Mouse (Mus musculus): ENCODE results near the gene Aspscr1. TPM values are rescaled to one million over a fixed set of nuclear protein-coding genes. Genes with fewer than 3 reads are reported as not detected.
A peak's percentile ranks its signal among the peaks of the same experiment; 100 is the strongest.

Gene Aspscr1
- 127 and 144 TPM in 2 replicates for polyA plus RNA-seq (2015; fragmentation: Nextera tagmentation; extraction: Ambion mirVana)

- H3K27me3 ChIP-seq: no peaks in the 10 kb centered on the region
- peak within 1 kb of the TSS; percentile 83 for H3K4me2 ChIP-seq
- ATAC-seq (replicated peaks; ENCODE audit: low FRiP score): peak; percentile 98
- peak within 1 kb of the TSS; percentile 70 for H3K9ac ChIP-seq
- H3K4me3 ChIP-seq (replicated peaks): peak within 1 kb of the TSS; percentile 93
- peaks cover 23% of the 10 kb centered on the region for H3K36me3 ChIP-seq
- under 1% methylated on average over 79 of the region's 83 CpGs for WGBS
- peak within 1 kb of the TSS; percentile 93 for H3K27ac ChIP-seq
- H3K4me1 ChIP-seq: peaks cover 20% of the 10 kb centered on the region
- no peaks in the 10 kb centered on the region for H3K9me3 ChIP-seq (replicated peaks)
Measured at GRCm38 (mm10) chr11:120672687-120673593, at the start of gene Aspscr1. Gene Aspscr1 (plus strand): TSS chr11:120672973.

- 11% methylated on average over 30 of the region's 30 CpGs for WGBS
- Histone ChIP-seq H3K36me3 (peaks cover 64% of the 10 kb centered on the region), H3K9ac (peak overlapping the region; percentile 63), H3K4me2 (peak overlapping the region; percentile 96), H3K4me3 (replicated peaks) (peak overlapping the region; percentile 90), H3K4me1 (peaks cover 23% of the 10 kb centered on the region), H3K9me3 (replicated peaks) (no peaks in the 10 kb centered on the region), H3K27me3 (no peaks in the 10 kb centered on the region), H3K27ac (peak overlapping the region; percentile 86)
- peak; percentile 78 for ATAC-seq (replicated peaks; ENCODE audit: low FRiP score)
Measured at GRCm38 (mm10) chr11:120623961-120624679, 48.7 kb upstream of the Aspscr1 start.

- no peaks in the 10 kb centered on the region for H3K9me3 ChIP-seq (replicated peaks)
- H3K4me1 ChIP-seq: peaks cover 28% of the 10 kb centered on the region
- H3K4me2 ChIP-seq: peak overlapping the region; percentile 96
- H3K27ac ChIP-seq: peak overlapping the region; percentile 86
- peak overlapping the region; percentile 63 for H3K9ac ChIP-seq
- under 1% methylated on average over 53 of the region's 53 CpGs for WGBS
- ATAC-seq (replicated peaks; ENCODE audit: low FRiP score): peak; percentile 79
- H3K4me3 ChIP-seq (replicated peaks): peak overlapping the region; percentile 90
- H3K27me3 ChIP-seq: no peaks in the 10 kb centered on the region
- peaks cover 64% of the 10 kb centered on the region for H3K36me3 ChIP-seq
Measured at GRCm38 (mm10) chr11:120624680-120625111, 48.1 kb upstream of the Aspscr1 start.

GRCm38 (mm10) chr11:120625152-120625775, 47.5 kb upstream of the Aspscr1 start, which contains the start of gene Sirt7:
Gene Sirt7 (minus strand): TSS chr11:120625240.
- peak within 1 kb of the TSS; percentile 90 for H3K4me3 ChIP-seq (replicated peaks)
- H3K36me3 ChIP-seq: peaks cover 60% of the 10 kb centered on the region
- H3K4me1 ChIP-seq: peaks cover 34% of the 10 kb centered on the region
- H3K27me3 ChIP-seq: no peaks in the 10 kb centered on the region
- peak; percentile 31; the same call in 1 of the 2 replicates for ATAC-seq (replicated peaks; ENCODE audit: low FRiP score)
- no peaks in the 10 kb centered on the region for H3K9me3 ChIP-seq (replicated peaks)
- peak within 1 kb of the TSS; percentile 63 for H3K9ac ChIP-seq
- WGBS: 14% methylated on average over 5 of the region's 5 CpGs
- H3K27ac ChIP-seq: peak within 1 kb of the TSS; percentile 86
- peak within 1 kb of the TSS; percentile 96 for H3K4me2 ChIP-seq

GRCm38 (mm10) chr11:120626785-120627467, 45.8 kb upstream of the Aspscr1 start:
- Histone ChIP-seq H3K36me3 (peaks cover 45% of the 10 kb centered on the region), H3K27ac (no peak overlapping the region), H3K9me3 (replicated peaks) (no peaks in the 10 kb centered on the region), H3K9ac (no peak overlapping the region), H3K4me2 (no peak overlapping the region), H3K4me1 (peaks cover 51% of the 10 kb centered on the region), H3K4me3 (replicated peaks) (no peak overlapping the region), H3K27me3 (no peaks in the 10 kb centered on the region)
- WGBS: 87% methylated on average over 11 of the region's 11 CpGs
- no peak for ATAC-seq (replicated peaks; ENCODE audit: low FRiP score)

GRCm38 (mm10) chr11:120627468-120628300, 45.1 kb upstream of the Aspscr1 start:
- no peak overlapping the region for H3K9ac ChIP-seq
- WGBS: 82% methylated on average over 22 of the region's 22 CpGs

GRCm38 (mm10) chr11:120628601-120629340, 44.0 kb upstream of the Aspscr1 start:
- ATAC-seq (replicated peaks; ENCODE audit: low FRiP score): no peak
- no peak overlapping the region for H3K4me3 ChIP-seq (replicated peaks)
- 0 out of 2 replicates have a peak overlapping the region, but pooled peaks have one; percentile 27 for H3K9ac ChIP-seq
- peaks cover 56% of the 10 kb centered on the region for H3K4me1 ChIP-seq
- H3K9me3 ChIP-seq (replicated peaks): no peaks in the 10 kb centered on the region
- no peaks in the 10 kb centered on the region for H3K27me3 ChIP-seq
- 93% methylated on average over 23 of the region's 23 CpGs for WGBS
- 0 out of 2 replicates have a peak overlapping the region, but pooled peaks have one; percentile 90 for H3K4me2 ChIP-seq
- 0 out of 2 replicates have a peak overlapping the region, but pooled peaks have one; percentile 15 for H3K27ac ChIP-seq
- peaks cover 31% of the 10 kb centered on the region for H3K36me3 ChIP-seq

More at GRCm38 (mm10) chr11:120627468-120628300, 45.1 kb upstream of the Aspscr1 start:
- H3K9me3 ChIP-seq (replicated peaks): no peaks in the 10 kb centered on the region
- H3K4me1 ChIP-seq: peaks cover 57% of the 10 kb centered on the region
- no peak overlapping the region for H3K4me2 ChIP-seq
- peaks cover 37% of the 10 kb centered on the region for H3K36me3 ChIP-seq
- no peak overlapping the region for H3K4me3 ChIP-seq (replicated peaks)
- no peak for ATAC-seq (replicated peaks; ENCODE audit: low FRiP score)
- H3K27me3 ChIP-seq: no peaks in the 10 kb centered on the region
- no peak overlapping the region for H3K27ac ChIP-seq

- WGBS: 75% methylated on average over 23 of the region's 23 CpGs
- H3K4me3 ChIP-seq (replicated peaks): peak overlapping the region; percentile 14; the same call in 1 of the 2 replicates
- peaks cover 55% of the 10 kb centered on the region for H3K4me1 ChIP-seq
- H3K9me3 ChIP-seq (replicated peaks): no peaks in the 10 kb centered on the region
- H3K27me3 ChIP-seq: no peaks in the 10 kb centered on the region
- H3K4me2 ChIP-seq: peak overlapping the region; percentile 90
- H3K9ac ChIP-seq: 0 out of 2 replicates have a peak overlapping the region, but pooled peaks have one; percentile 27
- peak overlapping the region; percentile 92 for H3K27ac ChIP-seq
- no peak for ATAC-seq (replicated peaks; ENCODE audit: low FRiP score)
- H3K36me3 ChIP-seq: peaks cover 31% of the 10 kb centered on the region
Measured at GRCm38 (mm10) chr11:120629341-120629730, 43.4 kb upstream of the Aspscr1 start.

GRCm38 (mm10) chr11:120629911-120630310, 42.9 kb upstream of the Aspscr1 start:
- peak overlapping the region; percentile 14; the same call in 1 of the 2 replicates for H3K4me3 ChIP-seq (replicated peaks)
- no peak for ATAC-seq (replicated peaks; ENCODE audit: low FRiP score)

GRCm38 (mm10) chr11:120630401-120630871, 42.3 kb upstream of the Aspscr1 start:
- peak overlapping the region; percentile 90 for H3K4me2 ChIP-seq
- H3K27me3 ChIP-seq: no peaks in the 10 kb centered on the region
- peak overlapping the region; percentile 27; the same call in 1 of the 2 replicates for H3K9ac ChIP-seq
- no peak for ATAC-seq (replicated peaks; ENCODE audit: low FRiP score)
- peaks cover 31% of the 10 kb centered on the region for H3K36me3 ChIP-seq
- peaks cover 48% of the 10 kb centered on the region for H3K4me1 ChIP-seq
- H3K4me3 ChIP-seq (replicated peaks): peak overlapping the region; percentile 14
- peak overlapping the region; percentile 92 for H3K27ac ChIP-seq
- H3K9me3 ChIP-seq (replicated peaks): no peaks in the 10 kb centered on the region
- 20% methylated on average over 5 of the region's 5 CpGs for WGBS

More at GRCm38 (mm10) chr11:120629911-120630310, 42.9 kb upstream of the Aspscr1 start:
- peak overlapping the region; percentile 90 for H3K4me2 ChIP-seq
- peaks cover 31% of the 10 kb centered on the region for H3K36me3 ChIP-seq
- no peaks in the 10 kb centered on the region for H3K27me3 ChIP-seq
- H3K9me3 ChIP-seq (replicated peaks): no peaks in the 10 kb centered on the region
- peaks cover 53% of the 10 kb centered on the region for H3K4me1 ChIP-seq
- peak overlapping the region; percentile 27 for H3K9ac ChIP-seq
- 19% methylated on average over 7 of the region's 7 CpGs for WGBS
- H3K27ac ChIP-seq: peak overlapping the region; percentile 92

All from kidney, embryonic 15.5 days (tissue).